Mouse (Mus musculus) hematopoietic stem cell, adult 5-6 weeks (primary cell): ENCODE measurements around the gene Tbl1xr1. TPM values are rescaled to one million over a fixed set of nuclear protein-coding genes. Genes with fewer than 3 reads are reported as not detected.
A peak's percentile ranks its signal among the peaks of the same experiment; 100 is the strongest.

Experiments
- ATAC-seq, 2 experiments: fragments of 125-278 bp in 1 of 2; replicated peaks in 1 of 2; 2 replicates each; pipeline ENCODE4 v1.8.0; 2016 to 2017; ENCODE audit warnings: inconsistent platforms in 2 of 2, mild to moderate bottlenecking in 2 of 2, moderate number of reproducible peaks in 2 of 2, low read depth in 1 of 2, moderate TSS enrichment in 1 of 2; ENCODE audit not compliant: low FRiP score in 2 of 2, poor library complexity in 2 of 2, severe bottlenecking in 2 of 2, insufficient read depth in 1 of 2, low TSS enrichment in 1 of 2
- total RNA-seq: library from RNA; stranded (forward); fragments of 172-1452, 232-1000 nt; gene quantifications from 2 replicates; pipeline ENCODE4 v1.2.3, GENCODE M21; 2017

Gene Tbl1xr1
- total RNA-seq, 1 experiment from 2014 or later = 76.1 TPM

DNA sequence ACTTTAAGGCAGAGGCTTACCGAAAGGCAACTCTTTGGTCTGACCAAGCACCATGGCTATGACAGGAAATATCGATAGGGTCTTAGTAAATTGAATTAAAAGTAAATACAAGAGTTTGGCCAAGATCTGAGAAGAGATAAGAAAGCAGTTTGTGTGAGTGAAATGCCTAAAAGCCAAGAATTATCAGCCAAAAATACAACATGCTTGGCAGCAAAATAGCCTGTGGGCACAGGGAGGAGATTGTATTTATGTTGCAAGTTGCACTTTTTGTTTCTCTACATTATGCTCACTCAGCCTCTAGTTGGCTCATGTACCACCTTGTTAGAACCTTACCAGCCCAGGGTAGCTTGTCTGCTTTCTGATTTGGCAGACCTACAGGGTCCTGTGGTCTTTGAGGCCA lies 91.4 kb downstream of the Tbl1xr1 start:
- no peak for ATAC-seq

GRCm38 (mm10) chr3:22168432-22168831 lies 92.0 kb downstream of the Tbl1xr1 start:
- ATAC-seq = no peak

GRCm38 (mm10) chr3:22171526-22171925 lies 95.1 kb downstream of the Tbl1xr1 start:
- ATAC-seq = no peak

- no peak for ATAC-seq
These were observed 96.0 kb downstream of the Tbl1xr1 start for GRCm38 (mm10) chr3:22172410-22172809.

GRCm38 (mm10) chr3:22173171-22173570 lies 96.7 kb downstream of the Tbl1xr1 start:
- peak in 1 of 2 experiments; percentile 38; a peak in 1 of 4 replicates for ATAC-seq

DNA sequence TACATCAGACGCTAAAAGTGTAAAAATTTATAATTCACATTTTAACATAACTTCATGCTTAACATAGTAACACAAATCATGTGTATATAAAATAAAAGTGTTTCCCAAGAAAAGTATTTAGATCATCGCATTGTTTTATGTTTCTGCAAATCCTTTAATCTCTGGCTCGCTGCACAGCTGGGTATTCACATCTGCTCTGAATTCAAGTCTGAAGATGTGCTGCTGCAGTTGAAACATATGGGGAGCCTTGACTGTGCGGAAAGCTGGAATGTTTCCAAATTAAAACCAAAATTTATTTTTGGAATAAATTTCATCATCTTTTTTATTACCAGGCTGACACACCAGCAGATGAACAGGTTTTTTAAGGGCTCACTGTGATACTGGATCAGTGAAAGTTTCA lies 97.8 kb downstream of the Tbl1xr1 start:
- no peak for ATAC-seq

GRCm38 (mm10) chr3:22180076-22180475 lies 103.6 kb downstream of the Tbl1xr1 start:
- ATAC-seq = no peak

DNA sequence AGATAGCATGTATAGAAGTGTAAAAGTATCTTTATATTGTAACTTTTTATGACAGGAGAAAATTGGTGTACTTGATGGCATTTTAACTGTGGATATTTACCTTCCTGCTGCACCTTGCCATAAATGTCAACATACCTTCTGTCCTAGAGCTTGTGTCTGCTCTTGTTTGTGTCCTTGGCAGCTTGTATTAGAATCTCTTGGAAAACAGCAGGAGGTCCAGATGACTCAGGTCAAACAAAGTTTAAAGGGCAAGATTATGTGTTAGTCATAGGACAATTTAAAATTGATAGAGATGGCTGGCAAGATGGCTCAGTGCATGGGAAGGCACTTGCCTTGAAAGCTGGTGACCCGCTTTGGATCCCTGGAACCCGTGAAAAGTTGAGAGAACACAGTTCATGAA lies 104.6 kb downstream of the Tbl1xr1 start:
- no peak for ATAC-seq

- no peak for ATAC-seq
These were observed 108.8 kb downstream of the Tbl1xr1 start for GRCm38 (mm10) chr3:22185265-22185664.

DNA sequence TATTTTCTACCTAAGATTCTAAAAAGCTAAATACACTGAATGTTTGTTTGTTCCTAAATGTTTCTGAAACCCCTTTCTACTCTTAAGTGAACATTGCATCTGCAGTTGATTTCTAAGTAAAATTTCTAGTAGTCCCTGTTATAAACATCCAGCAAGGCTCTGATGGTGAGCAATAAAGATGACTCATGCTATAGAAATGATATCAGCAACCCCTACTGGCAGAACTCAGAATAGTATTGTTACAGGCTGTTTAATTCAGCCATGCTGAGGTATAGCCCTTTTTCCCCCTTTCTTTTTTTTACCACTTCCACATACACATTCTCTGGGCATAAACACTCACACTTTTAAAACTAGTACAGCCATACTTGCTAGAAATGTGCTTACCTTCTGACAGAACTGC lies 114.0 kb downstream of the Tbl1xr1 start:
- ATAC-seq = peak; percentile 77 to 93

DNA sequence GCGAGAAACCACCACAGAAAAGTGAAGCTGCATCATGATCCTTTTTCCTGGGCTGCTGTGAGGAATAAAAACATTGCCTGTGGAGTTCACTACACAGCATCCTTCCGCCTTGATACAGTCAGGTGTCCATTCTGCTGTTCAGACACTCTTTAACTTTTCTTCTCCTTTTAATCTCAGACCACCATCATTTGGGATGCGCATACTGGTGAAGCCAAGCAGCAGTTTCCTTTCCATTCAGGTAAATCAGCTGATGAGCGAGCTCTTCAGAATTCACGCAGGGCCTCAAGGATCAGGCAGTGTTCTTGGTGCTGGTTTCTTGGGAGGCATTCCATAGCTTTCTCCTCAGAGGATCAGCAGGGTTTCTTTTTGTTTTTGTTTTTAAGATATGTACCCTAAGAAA lies 116.5 kb downstream of the Tbl1xr1 start:
- no peak for ATAC-seq

- no peak for ATAC-seq
These were observed 117.9 kb downstream of the Tbl1xr1 start for GRCm38 (mm10) chr3:22194185-22194856.

GRCm38 (mm10) chr3:22198802-22199201 lies 122.3 kb downstream of the Tbl1xr1 start:
- no peak for ATAC-seq

GRCm38 (mm10) chr3:22204186-22204585 lies 127.7 kb downstream of the Tbl1xr1 start:
- no peak for ATAC-seq

DNA sequence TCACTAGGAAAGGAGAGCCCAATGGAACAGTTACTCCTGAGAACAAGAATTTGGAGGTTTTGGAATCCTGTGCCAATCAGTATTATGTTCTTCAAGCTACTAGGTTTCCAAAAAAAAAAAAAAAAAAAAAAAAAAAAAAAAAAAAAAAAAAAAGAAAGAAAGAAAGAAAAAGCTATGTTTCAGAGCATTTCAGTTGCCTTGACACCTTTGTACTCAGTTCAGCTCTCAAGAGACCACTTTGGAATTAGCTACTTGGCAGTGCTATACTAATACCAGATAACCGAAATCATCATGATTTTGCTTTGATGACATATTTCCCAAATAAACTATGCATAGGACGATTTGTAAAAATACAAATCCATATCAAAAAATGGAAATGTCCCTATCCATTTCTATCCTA lies 145.1 kb downstream of the Tbl1xr1 start:
- no peak for ATAC-seq

- no peak for ATAC-seq
These were observed 145.9 kb downstream of the Tbl1xr1 start for GRCm38 (mm10) chr3:22222351-22222750.

DNA sequence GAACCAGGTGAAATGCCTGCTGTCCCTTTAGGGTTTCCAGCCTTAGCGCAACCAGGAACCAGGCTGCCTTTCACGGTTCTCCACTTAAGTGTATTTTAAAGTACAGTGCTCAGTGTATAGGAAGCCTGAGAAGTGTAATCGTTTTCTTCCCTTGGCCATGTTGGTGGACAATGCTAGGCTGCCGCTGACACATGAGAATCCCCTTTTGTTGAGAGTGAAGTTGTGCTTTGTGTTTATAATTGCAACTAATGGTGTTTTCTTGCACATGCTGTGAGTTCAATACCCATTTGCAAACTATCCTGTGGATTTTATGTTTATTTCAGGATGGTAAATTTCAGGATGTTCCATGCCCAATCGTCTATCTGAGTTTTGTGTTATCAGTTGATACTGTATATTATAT lies 146.6 kb downstream of the Tbl1xr1 start:
- ATAC-seq = no peak

DNA sequence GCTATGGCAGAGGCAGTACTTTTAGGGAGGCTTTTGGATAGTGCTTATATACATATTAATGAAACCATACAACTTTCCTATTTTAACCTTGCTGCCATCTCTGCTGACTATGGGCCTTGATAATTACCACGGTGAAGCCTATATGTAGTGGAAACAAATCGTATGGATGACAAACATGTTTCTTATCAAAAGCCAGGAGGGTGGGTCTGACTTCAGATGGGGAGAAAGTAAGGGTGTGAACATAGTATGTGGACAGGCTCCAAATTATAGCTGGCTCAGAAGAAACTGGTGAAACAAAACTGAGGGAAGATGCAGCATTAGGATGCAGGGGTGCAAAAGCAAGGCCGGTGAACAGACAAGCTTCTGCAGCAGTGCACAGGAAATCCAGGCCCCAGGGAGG lies 151.6 kb downstream of the Tbl1xr1 start:
- no peak for ATAC-seq

DNA sequence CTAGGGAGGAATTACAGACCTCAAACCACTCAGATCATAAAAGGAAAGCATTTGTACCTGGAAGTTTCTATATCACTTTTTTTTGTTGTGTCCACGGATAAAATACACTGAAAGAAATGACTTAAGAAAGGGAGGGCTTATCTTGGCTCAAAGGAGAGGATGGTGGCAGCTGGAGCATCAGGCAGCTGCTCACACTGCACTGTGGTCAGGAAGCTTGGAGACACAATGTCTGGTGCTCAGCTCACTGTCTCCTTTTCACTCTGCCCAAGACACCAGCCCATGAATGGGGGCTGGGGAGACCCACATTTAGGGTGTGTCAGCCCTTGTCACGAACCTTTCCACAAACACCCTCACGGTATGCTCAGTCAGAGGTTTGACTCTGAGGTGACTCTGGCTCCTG lies 154.2 kb downstream of the Tbl1xr1 start:
- no peak for ATAC-seq
